Mouse (Mus musculus): ENCODE data around the gene Actrt2.

DNA sequence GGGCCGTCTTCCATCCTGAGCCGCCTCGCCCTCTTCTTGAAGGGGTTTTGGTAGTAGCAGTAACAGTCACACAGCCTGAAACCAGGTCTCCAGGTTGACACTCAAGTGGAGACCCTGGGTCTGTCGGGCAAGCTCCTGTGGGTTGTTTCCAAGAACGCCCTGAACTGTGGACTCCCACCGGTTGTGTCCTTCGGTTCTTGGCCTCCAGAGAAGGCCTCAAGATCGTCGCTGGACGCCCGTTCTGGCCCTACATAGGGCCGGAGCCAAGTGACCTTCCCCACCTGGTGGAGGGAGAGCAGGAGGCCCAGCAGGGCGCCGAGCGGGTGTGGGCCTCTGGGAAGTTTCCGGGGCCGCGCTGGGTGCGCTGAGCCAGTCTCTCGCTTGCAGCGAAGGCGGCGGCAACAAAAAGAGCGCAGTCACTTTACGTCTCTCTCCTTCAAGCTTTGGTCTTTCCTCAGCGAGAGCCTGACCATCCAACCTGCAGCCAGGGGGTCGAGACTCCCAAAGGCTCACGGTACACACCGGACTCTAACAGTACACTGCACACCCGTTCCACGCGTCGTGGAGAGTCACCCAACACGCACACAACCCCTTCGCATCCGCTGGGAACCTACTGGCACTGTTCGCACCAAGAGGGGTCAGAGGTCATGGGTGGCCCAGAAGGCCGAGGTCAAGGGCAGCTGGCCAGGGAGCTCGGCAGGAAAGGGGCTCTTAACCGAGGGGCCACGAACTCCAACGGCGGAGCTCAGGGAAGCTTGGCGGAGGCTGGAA lies 33.0 kb downstream of the Actrt2 start:
- TF ChIP-seq POLR2A (IDR thresholded peaks at IDR 0.05; ENCODE audit: insufficient read length, low read depth) = no peak
- TF ChIP-seq E2F4 (IDR thresholded peaks at IDR 0.05; ENCODE audit: insufficient read depth) = no peak
- no peak for TF ChIP-seq POLR2AphosphoS2 (IDR thresholded peaks at IDR 0.05; ENCODE audit: insufficient read length, low read depth)
- TF ChIP-seq USF1 (IDR thresholded peaks at IDR 0.05; ENCODE audit: low read depth) = no peak
- no peak for TF ChIP-seq TCF12 (IDR thresholded peaks at IDR 0.05; ENCODE audit: insufficient read depth, poor library complexity, severe bottlenecking)
- TF ChIP-seq TCF3 (IDR thresholded peaks at IDR 0.05; ENCODE audit: insufficient read length, low read depth) = no peak
- TF ChIP-seq MYOG (IDR thresholded peaks at IDR 0.05; ENCODE audit: control insufficient read depth in 1 of 3, insufficient read depth in 1 of 3, insufficient read length in 2 of 3, low read depth in 2 of 3) = no peak
- no peak for TF ChIP-seq MAX (IDR thresholded peaks at IDR 0.05; ENCODE audit: low read depth)
